Mouse (Mus musculus): ENCODE measurements at regions not wholly inside any gene's neighbourhood (a gene's known extent, or its start where the extent isn't known, plus 50 kb on each side); places are given as distances from the start of the nearest gene placed in this dataset.

- Histone ChIP-seq H3K9me3 (replicated peaks) (no peaks in the 10 kb centered on the region), H3K27ac (peak overlapping the region; percentile 61), H3K4me3 (replicated peaks) (peak overlapping the region; percentile 28), H3K27me3 (no peaks in the 10 kb centered on the region), H3K4me1 (replicated peaks) (peaks cover 27% of the 10 kb centered on the region), H3K4me2 (peak overlapping the region; percentile 57), H3K9ac (peak overlapping the region; percentile 40; the same call in 1 of the 2 replicates), H3K36me3 (no peaks in the 10 kb centered on the region)
- DNase-seq, result peak; percentile 37
- peak; percentile 62 for ATAC-seq (ENCODE audit: low read depth)
- WGBS (ENCODE audit: insufficient replicate concordance), result 8% methylated on average over 18 of the region's 18 CpGs
These were observed 67.8 kb upstream of the Zeb2 start for GRCm38 (mm10) chr2:45184704-45185620.

GRCm38 (mm10) chr2:45184149-45184548 is 67.0 kb upstream of the Zeb2 start:
- H3K4me1 ChIP-seq (replicated peaks), result peaks cover 27% of the 10 kb centered on the region
- peak overlapping the region; percentile 40; the same call in 1 of the 2 replicates for H3K9ac ChIP-seq
- WGBS (ENCODE audit: insufficient replicate concordance), result 12% methylated on average over 6 of the region's 6 CpGs
- H3K4me3 ChIP-seq (replicated peaks), result 0 out of 2 replicates have a peak overlapping the region, but pooled peaks have one; percentile 28
- no peaks in the 10 kb centered on the region for H3K27me3 ChIP-seq
- peak; percentile 83 for ATAC-seq (ENCODE audit: low read depth)
- peak; percentile 13 for DNase-seq
- H3K4me2 ChIP-seq, result peak overlapping the region; percentile 57
- H3K27ac ChIP-seq, result no peak overlapping the region
- no peaks in the 10 kb centered on the region for H3K9me3 ChIP-seq (replicated peaks)
- no peaks in the 10 kb centered on the region for H3K36me3 ChIP-seq

- no peak for DNase-seq
- WGBS (ENCODE audit: insufficient replicate concordance), result 57% methylated on average over 1 of the region's 1 CpGs
- no peak overlapping the region for H3K9ac ChIP-seq
- H3K4me2 ChIP-seq, result no peak overlapping the region
- H3K9me3 ChIP-seq (replicated peaks), result no peaks in the 10 kb centered on the region
- no peaks in the 10 kb centered on the region for H3K36me3 ChIP-seq
- ATAC-seq (ENCODE audit: low read depth), result no peak
- no peaks in the 10 kb centered on the region for H3K27me3 ChIP-seq
- peaks cover 27% of the 10 kb centered on the region for H3K4me1 ChIP-seq (replicated peaks)
- H3K4me3 ChIP-seq (replicated peaks), result no peak overlapping the region
- H3K27ac ChIP-seq, result peak overlapping the region; percentile 23; the same call in 1 of the 2 replicates
These were observed 65.7 kb upstream of the Zeb2 start for GRCm38 (mm10) chr2:45182876-45183275.

- 67% methylated on average over 7 of the region's 7 CpGs for WGBS (ENCODE audit: insufficient replicate concordance)
These were observed 64.4 kb upstream of the Zeb2 start for GRCm38 (mm10) chr2:45181552-45181951.

GRCm38 (mm10) chr2:45178849-45179453 is 61.8 kb upstream of the Zeb2 start:
- Histone ChIP-seq H3K4me3 (replicated peaks) (no peak overlapping the region), H3K36me3 (no peaks in the 10 kb centered on the region), H3K9ac (no peak overlapping the region), H3K27ac (no peak overlapping the region), H3K27me3 (no peaks in the 10 kb centered on the region), H3K4me1 (replicated peaks) (peaks cover 12% of the 10 kb centered on the region), H3K9me3 (replicated peaks) (no peaks in the 10 kb centered on the region), H3K4me2 (no peak overlapping the region)
- WGBS (ENCODE audit: insufficient replicate concordance), result 77% methylated on average over 1 of the region's 1 CpGs
- DNase-seq (no peak), ATAC-seq (ENCODE audit: low read depth) (no peak)

More at GRCm38 (mm10) chr2:45181552-45181951, 64.4 kb upstream of the Zeb2 start:
- H3K27ac ChIP-seq, result no peak overlapping the region
- no peaks in the 10 kb centered on the region for H3K27me3 ChIP-seq
- H3K9me3 ChIP-seq (replicated peaks), result no peaks in the 10 kb centered on the region
- H3K4me1 ChIP-seq (replicated peaks), result peaks cover 27% of the 10 kb centered on the region
- ATAC-seq (ENCODE audit: low read depth) (no peak), DNase-seq (no peak)
- no peak overlapping the region for H3K4me3 ChIP-seq (replicated peaks)
- H3K9ac ChIP-seq, result no peak overlapping the region
- H3K36me3 ChIP-seq, result no peaks in the 10 kb centered on the region
- no peak overlapping the region for H3K4me2 ChIP-seq

- ATAC-seq (ENCODE audit: low read depth) (no peak), DNase-seq (no peak)
- peaks cover 40% of the 10 kb centered on the region for H3K4me1 ChIP-seq (replicated peaks)
- H3K27ac ChIP-seq, result peak overlapping the region; percentile 71
- H3K4me3 ChIP-seq (replicated peaks), result 0 out of 2 replicates have a peak overlapping the region, but pooled peaks have one; percentile 30
- H3K36me3 ChIP-seq, result no peaks in the 10 kb centered on the region
- peak overlapping the region; percentile 59 for H3K4me2 ChIP-seq
- no peaks in the 10 kb centered on the region for H3K27me3 ChIP-seq
- 51% methylated on average over 8 of the region's 8 CpGs for WGBS (ENCODE audit: insufficient replicate concordance)
- no peaks in the 10 kb centered on the region for H3K9me3 ChIP-seq (replicated peaks)
- H3K9ac ChIP-seq, result no peak overlapping the region
These were observed 55.2 kb upstream of the Zeb2 start for GRCm38 (mm10) chr2:45172382-45172781.

GRCm38 (mm10) chr2:45171520-45172173 is 54.5 kb upstream of the Zeb2 start:
- WGBS (ENCODE audit: insufficient replicate concordance), result 5% methylated on average over 12 of the region's 12 CpGs
- no peaks in the 10 kb centered on the region for H3K27me3 ChIP-seq
- DNase-seq, result peak; percentile 68
- H3K4me2 ChIP-seq, result peak overlapping the region; percentile 59
- H3K4me3 ChIP-seq (replicated peaks), result peak overlapping the region; percentile 30; the same call in 1 of the 2 replicates
- peaks cover 40% of the 10 kb centered on the region for H3K4me1 ChIP-seq (replicated peaks)
- ATAC-seq (ENCODE audit: low read depth), result peak; percentile 94
- H3K27ac ChIP-seq, result peak overlapping the region; percentile 71
- no peaks in the 10 kb centered on the region for H3K36me3 ChIP-seq
- H3K9ac ChIP-seq, result no peak overlapping the region
- H3K9me3 ChIP-seq (replicated peaks), result no peaks in the 10 kb centered on the region

- no peaks in the 10 kb centered on the region for H3K36me3 ChIP-seq
- WGBS (ENCODE audit: insufficient replicate concordance), result 60% methylated on average over 3 of the region's 3 CpGs
- H3K27ac ChIP-seq, result no peak overlapping the region
- H3K4me3 ChIP-seq (replicated peaks), result no peak overlapping the region
- peaks cover 40% of the 10 kb centered on the region for H3K4me1 ChIP-seq (replicated peaks)
- no peak for ATAC-seq (ENCODE audit: low read depth)
- no peaks in the 10 kb centered on the region for H3K27me3 ChIP-seq
- H3K9ac ChIP-seq, result no peak overlapping the region
- DNase-seq, result no peak
- no peaks in the 10 kb centered on the region for H3K9me3 ChIP-seq (replicated peaks)
- H3K4me2 ChIP-seq, result no peak overlapping the region
These were observed 53.1 kb upstream of the Zeb2 start for GRCm38 (mm10) chr2:45170272-45170671.

- Histone ChIP-seq H3K4me1 (replicated peaks) (peaks cover 40% of the 10 kb centered on the region), H3K36me3 (no peaks in the 10 kb centered on the region), H3K27ac (no peak overlapping the region; the same call in 1 of the 2 replicates), H3K27me3 (no peaks in the 10 kb centered on the region), H3K4me2 (0 out of 2 replicates have a peak overlapping the region, but pooled peaks have one; percentile 4), H3K9me3 (replicated peaks) (no peaks in the 10 kb centered on the region), H3K9ac (no peak overlapping the region), H3K4me3 (replicated peaks) (no peak overlapping the region)
- 40% methylated on average over 9 of the region's 9 CpGs for WGBS (ENCODE audit: insufficient replicate concordance)
- no peak for DNase-seq
- ATAC-seq (ENCODE audit: low read depth), result no peak
These were observed 52.4 kb upstream of the Zeb2 start for GRCm38 (mm10) chr2:45169429-45170070.

- Histone ChIP-seq H3K4me2 (no peak overlapping the region), H3K4me1 (replicated peaks) (peaks cover 40% of the 10 kb centered on the region), H3K9ac (no peak overlapping the region), H3K27ac (no peak overlapping the region), H3K4me3 (replicated peaks) (no peak overlapping the region), H3K36me3 (no peaks in the 10 kb centered on the region), H3K9me3 (replicated peaks) (no peaks in the 10 kb centered on the region), H3K27me3 (no peaks in the 10 kb centered on the region)
- DNase-seq (no peak), ATAC-seq (ENCODE audit: low read depth) (no peak)
- WGBS (ENCODE audit: insufficient replicate concordance), result 77% methylated on average over 3 of the region's 3 CpGs
These were observed 51.4 kb upstream of the Zeb2 start for GRCm38 (mm10) chr2:45168606-45169005.
